Mouse (Mus musculus): Measurements from ENCODE around the gene Gm21812.
"Not testable (repeated sequence)": the region's sequence is repeated elsewhere in the genome, so short reads cannot be mapped to it uniquely, and the experiment has no call there.

Gene Gm21812

DNA sequence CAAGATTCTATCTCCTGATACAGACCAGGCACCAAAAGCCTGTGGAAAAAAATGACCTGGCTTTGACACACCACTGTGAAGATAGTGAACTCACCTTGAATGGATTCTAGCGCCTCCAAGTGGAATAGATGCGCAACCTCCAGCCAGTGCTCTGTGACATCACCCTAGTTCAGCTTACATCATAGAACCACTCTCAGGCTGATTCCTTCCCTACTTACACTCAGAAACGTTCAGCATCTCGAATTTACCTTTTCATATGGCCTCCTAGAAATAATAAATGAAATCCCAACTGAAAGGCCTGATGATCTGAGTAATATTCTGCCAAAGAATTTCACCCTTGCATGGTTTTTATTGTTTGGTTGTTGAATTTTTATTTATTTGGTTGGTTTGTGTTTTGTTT, at the start of gene Gm21812:
Gm21812 (minus strand) TSS at position 101 of the 400 bp plus-strand sequence.
- DNase-seq (ENCODE audit: extremely low read depth, insufficient read length, low spot score) = not testable (repeated sequence)
